Mouse (Mus musculus): Measurements from ENCODE around the gene Mog. TPM values are rescaled to one million over a fixed set of nuclear protein-coding genes. Genes with fewer than 3 reads are reported as not detected.

Gene Mog
- polyA plus RNA-seq, 1 experiment from 2014 or later, result 2.0 TPM

- H3K4me1 ChIP-seq (ENCODE audit: control insufficient read depth, insufficient read depth, low read length), result peaks cover 35% of the 10 kb centered on the region
- H3K36me3 ChIP-seq (ENCODE audit: control insufficient read depth, insufficient read depth, low read length), result no peaks in the 10 kb centered on the region
- no peaks in the 10 kb centered on the region for H3K9me3 ChIP-seq (replicated peaks; ENCODE audit: control insufficient read depth, low read length, poor library complexity, severe bottlenecking)
- H3K4me3 ChIP-seq (ENCODE audit: low read depth, low read length), result peak overlapping the region; percentile 91
- H3K9ac ChIP-seq (ENCODE audit: low read depth, low read length), result peak overlapping the region; percentile 100
- peak overlapping the region; percentile 98 for H3K27ac ChIP-seq (ENCODE audit: low read length)
- no peak for ATAC-seq
- H3K27me3 ChIP-seq (ENCODE audit: control insufficient read depth, insufficient read depth, low read depth, low read length), result no peaks in the 10 kb centered on the region
- peak overlapping the region; percentile 68 for H3K4me2 ChIP-seq (ENCODE audit: low read length)
- WGBS, result 11% methylated on average over 19 of the region's 19 CpGs
Measured at GRCm38 (mm10) chr17:37047332-37047976, 24.3 kb upstream of the Mog start.

DNA sequence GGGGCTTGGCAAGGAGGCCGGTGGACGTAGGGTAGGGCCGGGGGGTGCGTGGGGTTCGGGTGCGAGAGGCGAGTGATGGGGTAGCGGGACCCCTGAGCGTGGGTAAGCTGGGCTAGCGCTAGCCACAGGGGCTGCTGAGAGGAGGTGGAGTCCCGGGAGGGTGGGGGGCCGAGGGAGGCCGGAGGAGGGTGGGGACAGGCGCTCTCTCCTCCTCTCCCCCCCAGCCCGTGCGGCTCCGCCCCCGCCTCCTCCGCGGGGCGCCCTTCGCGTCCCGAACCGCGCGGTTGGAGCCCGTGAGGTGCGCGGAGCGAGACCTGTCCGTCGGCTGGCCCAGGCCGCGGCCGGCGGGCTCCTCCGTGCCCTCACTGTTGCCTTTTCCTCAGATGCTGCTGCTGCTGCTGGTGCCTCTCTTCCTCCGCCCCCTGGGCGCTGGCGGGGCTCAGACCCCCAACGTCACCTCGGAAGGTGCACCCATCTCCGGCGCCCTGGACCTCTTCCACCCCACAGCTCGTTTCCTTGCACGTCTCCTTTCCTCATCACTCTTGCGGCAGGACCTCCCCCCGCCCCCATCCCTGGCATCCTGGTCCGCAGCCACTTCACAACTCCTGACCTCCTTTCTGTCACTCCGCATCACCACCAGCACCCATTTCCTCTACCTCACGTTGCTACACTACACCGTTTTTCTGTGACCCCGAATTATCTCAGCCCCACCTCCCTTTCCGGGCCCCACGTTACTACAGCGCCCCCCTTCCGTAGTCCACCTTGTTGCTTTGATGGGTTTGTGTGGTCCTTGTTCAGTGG lies 23.3 kb upstream of the Mog start:
- Histone ChIP-seq H3K9ac (ENCODE audit: low read depth, low read length) (peak overlapping the region; percentile 100), H3K4me2 (ENCODE audit: low read length) (peak overlapping the region; percentile 68), H3K36me3 (ENCODE audit: control insufficient read depth, insufficient read depth, low read length) (no peaks in the 10 kb centered on the region), H3K27ac (ENCODE audit: low read length) (peak overlapping the region; percentile 98), H3K4me3 (ENCODE audit: low read depth, low read length) (peak overlapping the region; percentile 91), H3K4me1 (ENCODE audit: control insufficient read depth, insufficient read depth, low read length) (peaks cover 27% of the 10 kb centered on the region), H3K27me3 (ENCODE audit: control insufficient read depth, insufficient read depth, low read depth, low read length) (no peaks in the 10 kb centered on the region), H3K9me3 (replicated peaks; ENCODE audit: control insufficient read depth, low read length, poor library complexity, severe bottlenecking) (no peaks in the 10 kb centered on the region)
- peak; percentile 50 for ATAC-seq
- under 1% methylated on average over 27 of the region's 58 CpGs for WGBS

- peak; percentile 76 for ATAC-seq
- Histone ChIP-seq H3K4me2 (ENCODE audit: low read length) (peak within 1 kb of the TSS; percentile 68), H3K4me3 (ENCODE audit: low read depth, low read length) (peak within 1 kb of the TSS; percentile 91), H3K9me3 (replicated peaks; ENCODE audit: control insufficient read depth, low read length, poor library complexity, severe bottlenecking) (no peaks in the 10 kb centered on the region), H3K36me3 (ENCODE audit: control insufficient read depth, insufficient read depth, low read length) (no peaks in the 10 kb centered on the region), H3K27ac (ENCODE audit: low read length) (peak within 1 kb of the TSS; percentile 98), H3K4me1 (ENCODE audit: control insufficient read depth, insufficient read depth, low read length) (peaks cover 22% of the 10 kb centered on the region), H3K27me3 (ENCODE audit: control insufficient read depth, insufficient read depth, low read depth, low read length) (no peaks in the 10 kb centered on the region), H3K9ac (ENCODE audit: low read depth, low read length) (peak within 1 kb of the TSS; percentile 100)
- WGBS, result under 1% methylated on average over 48 of the region's 55 CpGs
Measured at GRCm38 (mm10) chr17:37045611-37046311, 22.6 kb upstream of the Mog start, which contains the start of gene Gabbr1. Gene Gabbr1 (plus strand): TSS chr17:37045966.

- no peak for ATAC-seq
- no peaks in the 10 kb centered on the region for H3K27me3 ChIP-seq (ENCODE audit: control insufficient read depth, insufficient read depth, low read depth, low read length)
- peak overlapping the region; percentile 68 for H3K4me2 ChIP-seq (ENCODE audit: low read length)
- 78% methylated on average over 7 of the region's 7 CpGs for WGBS
- no peaks in the 10 kb centered on the region for H3K9me3 ChIP-seq (replicated peaks; ENCODE audit: control insufficient read depth, low read length, poor library complexity, severe bottlenecking)
- H3K4me1 ChIP-seq (ENCODE audit: control insufficient read depth, insufficient read depth, low read length), result peaks cover 18% of the 10 kb centered on the region
- H3K4me3 ChIP-seq (ENCODE audit: low read depth, low read length), result peak overlapping the region; percentile 91
- H3K9ac ChIP-seq (ENCODE audit: low read depth, low read length), result peak overlapping the region; percentile 100
- H3K36me3 ChIP-seq (ENCODE audit: control insufficient read depth, insufficient read depth, low read length), result no peaks in the 10 kb centered on the region
- peak overlapping the region; percentile 98 for H3K27ac ChIP-seq (ENCODE audit: low read length)
Measured at GRCm38 (mm10) chr17:37044651-37045244, 21.6 kb upstream of the Mog start.

DNA sequence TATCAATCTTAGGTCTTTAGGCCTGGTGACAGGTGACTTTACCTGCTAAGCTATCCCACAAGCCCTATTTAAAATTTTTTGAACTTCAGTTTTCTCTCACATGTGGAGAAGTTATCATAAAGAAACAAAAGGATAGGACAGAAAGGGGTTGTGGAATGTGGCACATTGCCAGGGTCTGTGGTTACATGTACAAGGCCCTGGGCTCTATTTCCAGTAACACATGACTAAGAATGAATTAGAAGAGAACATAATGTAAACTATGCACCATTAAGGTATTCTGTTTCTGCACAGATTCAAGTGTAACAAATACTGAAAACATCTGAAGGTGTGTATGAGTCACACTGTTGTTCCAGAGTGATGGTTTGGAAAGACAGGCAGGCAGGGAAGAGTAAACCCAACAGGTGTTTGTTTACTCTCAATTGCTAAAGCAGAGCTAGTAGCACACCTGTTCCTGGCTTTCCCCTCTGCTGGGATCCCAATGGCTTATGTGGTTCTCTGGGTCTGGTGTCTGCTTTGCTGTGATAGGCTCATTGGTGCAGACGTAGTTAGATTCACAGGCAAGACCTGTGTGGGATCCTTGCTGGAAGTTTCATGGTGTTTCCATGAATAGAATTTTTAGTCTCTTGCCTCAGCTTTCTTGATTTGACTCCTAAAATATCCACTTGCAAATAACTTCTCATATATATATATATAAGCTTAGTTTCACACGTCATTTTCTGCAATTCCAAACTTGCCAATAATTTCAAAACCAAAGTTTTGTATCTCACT lies 16.1 kb upstream of the Mog start:
- H3K4me3 ChIP-seq (ENCODE audit: low read depth, low read length), result no peak overlapping the region
- no peaks in the 10 kb centered on the region for H3K36me3 ChIP-seq (ENCODE audit: control insufficient read depth, insufficient read depth, low read length)
- no peaks in the 10 kb centered on the region for H3K4me1 ChIP-seq (ENCODE audit: control insufficient read depth, insufficient read depth, low read length)
- ATAC-seq, result no peak
- WGBS, result 69% methylated on average over 2 of the region's 2 CpGs
- H3K27ac ChIP-seq (ENCODE audit: low read length), result no peak overlapping the region
- no peak overlapping the region for H3K4me2 ChIP-seq (ENCODE audit: low read length)
- no peaks in the 10 kb centered on the region for H3K9me3 ChIP-seq (replicated peaks; ENCODE audit: control insufficient read depth, low read length, poor library complexity, severe bottlenecking)
- no peaks in the 10 kb centered on the region for H3K27me3 ChIP-seq (ENCODE audit: control insufficient read depth, insufficient read depth, low read depth, low read length)
- no peak overlapping the region for H3K9ac ChIP-seq (ENCODE audit: low read depth, low read length)

- Histone ChIP-seq H3K4me3 (ENCODE audit: low read depth, low read length) (peak overlapping the region; percentile 44), H3K4me2 (ENCODE audit: low read length) (peak overlapping the region; percentile 47), H3K9ac (ENCODE audit: low read depth, low read length) (peak overlapping the region; percentile 45; the same call in 1 of the 2 replicates), H3K4me1 (ENCODE audit: control insufficient read depth, insufficient read depth, low read length) (peaks cover 4% of the 10 kb centered on the region; the same call in 1 of the 2 replicates), H3K9me3 (replicated peaks; ENCODE audit: control insufficient read depth, low read length, poor library complexity, severe bottlenecking) (no peaks in the 10 kb centered on the region), H3K27me3 (ENCODE audit: control insufficient read depth, insufficient read depth, low read depth, low read length) (no peaks in the 10 kb centered on the region), H3K36me3 (ENCODE audit: control insufficient read depth, insufficient read depth, low read length) (no peaks in the 10 kb centered on the region), H3K27ac (ENCODE audit: low read length) (peak overlapping the region; percentile 98)
- 61% methylated on average over 8 of the region's 8 CpGs for WGBS
- peak; percentile 29 for ATAC-seq
Measured at GRCm38 (mm10) chr17:37029162-37029561, 6.0 kb upstream of the Mog start.

GRCm38 (mm10) chr17:37028683-37029120 lies 5.5 kb upstream of the Mog start:
- H3K4me2 ChIP-seq (ENCODE audit: low read length), result peak overlapping the region; percentile 47
- H3K36me3 ChIP-seq (ENCODE audit: control insufficient read depth, insufficient read depth, low read length), result no peaks in the 10 kb centered on the region
- ATAC-seq, result peak; percentile 99
- peak overlapping the region; percentile 98 for H3K27ac ChIP-seq (ENCODE audit: low read length)
- H3K4me3 ChIP-seq (ENCODE audit: low read depth, low read length), result peak overlapping the region; percentile 44
- H3K4me1 ChIP-seq (ENCODE audit: control insufficient read depth, insufficient read depth, low read length), result peaks cover 4% of the 10 kb centered on the region; the same call in 1 of the 2 replicates
- no peaks in the 10 kb centered on the region for H3K27me3 ChIP-seq (ENCODE audit: control insufficient read depth, insufficient read depth, low read depth, low read length)
- H3K9me3 ChIP-seq (replicated peaks; ENCODE audit: control insufficient read depth, low read length, poor library complexity, severe bottlenecking), result no peaks in the 10 kb centered on the region
- peak overlapping the region; percentile 45 for H3K9ac ChIP-seq (ENCODE audit: low read depth, low read length)
- WGBS, result under 1% methylated on average over 14 of the region's 14 CpGs

DNA sequence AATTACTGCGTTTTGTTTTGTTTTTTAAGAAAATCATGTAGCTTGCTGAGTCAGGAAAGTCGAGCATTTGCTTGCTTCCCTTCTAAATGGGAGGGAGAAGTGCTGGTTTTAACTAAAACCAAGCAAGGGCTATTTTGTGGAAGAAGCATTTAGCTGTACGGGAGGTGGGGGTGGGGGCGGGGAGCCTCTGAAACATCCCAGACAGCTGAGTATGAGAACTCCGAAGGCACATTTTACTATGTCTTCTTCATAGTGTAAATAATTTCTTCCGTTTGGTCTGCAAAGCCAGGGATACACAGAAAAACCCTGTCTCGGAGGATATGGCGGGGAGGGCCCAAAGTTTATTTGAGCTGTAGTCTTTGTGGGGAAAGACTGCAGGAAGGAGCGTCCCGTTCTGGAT lies 5.0 kb upstream of the Mog start:
- H3K27me3 ChIP-seq (ENCODE audit: control insufficient read depth, insufficient read depth, low read depth, low read length), result no peaks in the 10 kb centered on the region
- 3% methylated on average over 10 of the region's 10 CpGs for whole genome bisulfite sequencing
- peak overlapping the region; percentile 44 for H3K4me3 ChIP-seq (ENCODE audit: low read depth, low read length)
- no peaks in the 10 kb centered on the region for H3K9me3 ChIP-seq (replicated peaks; ENCODE audit: control insufficient read depth, low read length, poor library complexity, severe bottlenecking)
- H3K9ac ChIP-seq (ENCODE audit: low read depth, low read length), result peak overlapping the region; percentile 45
- H3K36me3 ChIP-seq (ENCODE audit: control insufficient read depth, insufficient read depth, low read length), result no peaks in the 10 kb centered on the region
- H3K27ac ChIP-seq (ENCODE audit: low read length), result peak overlapping the region; percentile 98
- H3K4me1 ChIP-seq (ENCODE audit: control insufficient read depth, insufficient read depth, low read length), result peaks cover 4% of the 10 kb centered on the region; the same call in 1 of the 2 replicates
- peak; percentile 32; the same call in 1 of the 2 replicates for ATAC-seq
- H3K4me2 ChIP-seq (ENCODE audit: low read length), result peak overlapping the region; percentile 47

Measured in midbrain, embryonic 16.5 days (tissue).